Mouse (Mus musculus) testis, adult 2 months (tissue): ENCODE measurements around the gene Scarf1.

Experiments
- CTCF ChIP-seq: fragments of 200-500 bp; IDR thresholded peaks from 2 replicates; pipeline ENCODE4 v1.5.1; 2012; ENCODE audit warnings: low read depth, mild to moderate bottlenecking, inconsistent platforms, low read length, moderate library complexity; ENCODE audit not compliant: control insufficient read depth, insufficient read depth, insufficient replicate concordance
- POLR2A ChIP-seq: fragments of 200-500 bp; IDR thresholded peaks from 2 replicates; pipeline ENCODE4 v1.6.1; 2012; ENCODE audit warnings: low read depth, mild to moderate bottlenecking, inconsistent platforms, low read length, moderate library complexity; ENCODE audit not compliant: control insufficient read depth

DNA sequence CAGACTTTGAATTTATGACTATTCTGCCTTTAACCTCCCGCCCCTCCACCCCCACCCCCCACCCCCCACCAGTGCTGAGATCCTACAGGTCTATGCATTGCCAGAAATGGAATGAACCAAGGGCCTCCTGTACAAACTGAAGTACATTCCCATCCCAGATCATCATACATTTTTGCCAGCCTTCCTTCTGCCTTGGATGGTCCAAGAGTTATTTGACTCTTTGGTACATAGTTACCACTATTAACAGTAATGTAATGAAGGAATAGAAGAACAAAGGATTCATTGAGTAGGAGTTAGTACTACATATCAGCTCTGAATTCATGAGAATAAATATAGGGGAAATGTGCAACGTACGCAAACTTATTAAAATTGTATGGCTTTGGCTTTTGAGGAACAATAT is 27.1 kb upstream of the Scarf1 start:
- TF ChIP-seq CTCF = no peak
- no peak for TF ChIP-seq POLR2A
